Mouse (Mus musculus) fat pad, adult 2 months (tissue): ENCODE results near the gene Phka1.
"Not testable (repeated sequence)": the region's sequence is repeated elsewhere in the genome, so short reads cannot be mapped to it uniquely, and the experiment has no call there.

Source experiments
- DNase-seq: peaks from one replicate; pipeline ENCODE4 v3.0.0-alpha.2; 2011; ENCODE audit warnings: low read depth, low spot score; ENCODE audit errors: extremely low read depth

The Phka1 gene

GRCm38 (mm10) chrX:102643823-102644572 is at the start of gene Phka1:
Gene Phka1, minus strand, starts transcription at chrX:102644246.
- DNase-seq: no peak

- not testable (repeated sequence) for DNase-seq
These were observed 45.2 kb upstream of the Phka1 start for GRCm38 (mm10) chrX:102689252-102689651.

GRCm38 (mm10) chrX:102686872-102687271 is 42.8 kb upstream of the Phka1 start, which contains the start of gene Gm3880:
Gene Gm3880, minus strand, starts transcription at chrX:102686972.
- not testable (repeated sequence) for DNase-seq

- not testable (repeated sequence) for DNase-seq
These were observed 40.7 kb upstream of the Phka1 start for GRCm38 (mm10) chrX:102684706-102685105.

GRCm38 (mm10) chrX:102666641-102667040 is 22.6 kb upstream of the Phka1 start:
- DNase-seq: no peak

DNA sequence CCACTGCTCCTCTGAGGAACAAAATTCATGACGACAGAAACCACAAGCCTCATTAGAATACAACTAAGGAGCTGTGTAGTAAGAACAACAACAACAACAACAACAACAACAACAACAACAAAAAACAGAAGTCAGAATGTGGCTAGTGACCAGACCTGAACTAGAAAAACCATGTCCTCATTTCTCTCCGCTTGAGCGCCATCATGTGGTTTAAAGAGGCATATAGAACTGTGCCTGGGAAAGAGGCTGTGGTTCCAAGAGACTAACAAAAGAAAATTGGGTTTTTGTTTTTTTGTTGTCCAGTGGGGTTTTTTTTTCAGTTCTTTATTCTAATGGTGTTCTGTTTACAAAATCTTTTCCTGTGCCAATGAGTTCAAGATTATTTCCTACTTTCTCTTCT is 16.7 kb upstream of the Phka1 start:
- DNase-seq: no peak

- no peak for DNase-seq
These were observed 1.6 kb upstream of the Phka1 start for GRCm38 (mm10) chrX:102645691-102646090.

GRCm38 (mm10) chrX:102645146-102645545 is 1.1 kb upstream of the Phka1 start:
- no peak for DNase-seq

GRCm38 (mm10) chrX:102644573-102644951 is 516 bp upstream of the Phka1 start:
- no peak for DNase-seq

DNA sequence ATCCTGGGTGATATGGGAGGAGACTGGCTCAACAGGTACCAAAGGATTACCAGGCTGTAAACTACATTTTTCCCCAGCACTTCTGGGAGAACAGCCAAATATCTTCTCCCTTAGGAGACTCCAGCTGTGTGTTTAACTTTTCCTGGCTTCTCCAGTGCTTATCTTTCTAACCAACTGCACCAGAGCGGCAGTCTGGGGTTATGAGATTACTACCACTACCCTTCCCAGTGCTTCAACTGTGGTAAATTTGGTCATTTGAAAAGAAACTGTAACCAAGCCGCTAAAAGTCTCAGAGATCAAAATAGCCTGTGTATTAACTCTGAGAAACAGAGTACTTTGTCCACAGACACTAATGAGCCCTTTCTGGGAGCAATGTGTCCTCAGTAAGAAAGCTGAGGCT is 42.8 kb downstream of the Phka1 start:
- DNase-seq: peak; percentile 16

GRCm38 (mm10) chrX:102588560-102588959 is 55.5 kb downstream of the Phka1 start:
- DNase-seq: no peak

DNA sequence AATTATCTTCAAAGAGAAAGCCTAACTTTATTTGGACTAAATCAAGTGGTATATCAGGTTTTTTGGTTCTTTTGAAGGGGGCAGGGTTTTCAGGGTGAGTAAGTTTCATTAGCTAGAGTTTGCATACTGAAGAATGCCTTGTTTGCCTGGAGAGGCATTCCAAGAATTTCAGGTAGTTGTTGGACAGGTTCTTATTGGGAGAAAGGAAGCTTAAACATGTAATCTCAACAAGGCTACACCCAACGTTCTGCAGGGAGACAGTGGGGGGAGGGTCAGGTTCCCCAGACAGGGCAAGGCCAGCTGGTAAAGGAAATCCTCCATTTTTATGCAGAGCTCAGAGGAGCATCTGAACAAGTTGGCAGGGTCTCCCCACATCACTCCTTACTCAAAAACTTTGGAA is 72.9 kb downstream of the Phka1 start:
- no peak for DNase-seq

GRCm38 (mm10) chrX:102556906-102557305 is 87.1 kb downstream of the Phka1 start:
- DNase-seq: no peak

GRCm38 (mm10) chrX:102509205-102509604 is 134.8 kb downstream of the Phka1 start:
- no peak for DNase-seq

DNA sequence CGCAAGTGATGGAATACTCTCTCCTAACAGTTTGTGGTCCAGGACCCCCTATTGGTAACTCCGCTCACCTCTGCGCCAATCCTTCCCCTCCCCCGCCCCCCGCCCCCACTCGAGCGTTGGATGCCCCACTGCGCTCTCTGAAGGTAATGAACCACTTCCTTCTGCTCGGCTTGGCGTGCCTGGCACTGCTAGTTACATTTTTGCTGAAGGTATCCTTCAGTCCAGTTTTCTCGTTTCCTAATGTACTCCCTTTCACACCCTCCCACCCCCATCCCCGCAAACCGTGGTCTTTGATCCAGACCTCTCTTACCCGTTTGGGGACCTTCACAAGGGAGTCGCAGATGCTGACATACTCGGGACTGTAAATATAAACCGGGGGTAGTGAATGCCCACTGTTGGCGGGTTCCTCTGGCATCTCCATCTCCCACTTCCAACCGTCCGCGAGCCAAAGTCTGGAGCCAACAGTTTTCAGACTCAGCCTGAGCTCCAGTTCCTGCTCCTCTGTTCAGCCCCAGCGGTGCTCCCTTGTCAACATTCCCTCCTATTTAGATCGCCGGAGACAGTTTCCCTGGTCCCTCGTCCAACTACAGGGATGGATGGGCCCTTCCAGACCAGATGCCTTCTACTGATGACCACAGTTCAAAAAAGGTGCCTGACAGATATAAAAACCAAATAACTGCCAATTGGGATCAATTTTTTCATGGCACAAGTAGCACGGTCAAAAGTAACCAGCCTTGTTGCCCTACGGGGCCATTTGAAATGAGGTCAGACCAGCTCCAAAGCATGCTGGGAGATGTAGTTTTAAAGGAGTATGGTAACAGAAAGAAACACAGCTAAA is 139.2 kb downstream of the Phka1 start, which contains the start of gene Hdac8:
Gene Hdac8 (minus strand): TSS at position 716 of the 838 bp plus-strand sequence.
- no peak for DNase-seq

DNA sequence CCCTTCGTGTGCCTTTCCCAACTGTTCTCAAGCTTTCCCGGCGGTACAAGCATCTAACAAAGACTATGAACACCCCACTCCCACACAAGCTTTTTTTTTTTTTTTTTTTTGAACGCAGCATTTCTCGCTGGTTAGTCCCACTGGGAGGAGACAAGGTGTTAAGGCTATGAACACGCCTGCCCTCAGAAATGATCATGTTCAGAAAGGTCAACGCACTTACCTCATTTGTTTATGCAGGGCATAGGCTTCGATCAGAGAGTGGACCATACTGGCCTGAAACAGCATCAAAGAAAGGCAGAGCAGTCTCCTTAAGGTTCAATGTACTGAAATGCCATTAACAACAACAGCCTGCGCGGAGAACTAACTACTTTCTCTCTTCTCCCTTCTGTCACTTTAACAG is 139.9 kb downstream of the Phka1 start:
- DNase-seq: no peak

- DNase-seq: no peak
These were observed 149.9 kb downstream of the Phka1 start for GRCm38 (mm10) chrX:102493992-102494730.

GRCm38 (mm10) chrX:102485575-102485974 is 158.5 kb downstream of the Phka1 start:
- no peak for DNase-seq

DNA sequence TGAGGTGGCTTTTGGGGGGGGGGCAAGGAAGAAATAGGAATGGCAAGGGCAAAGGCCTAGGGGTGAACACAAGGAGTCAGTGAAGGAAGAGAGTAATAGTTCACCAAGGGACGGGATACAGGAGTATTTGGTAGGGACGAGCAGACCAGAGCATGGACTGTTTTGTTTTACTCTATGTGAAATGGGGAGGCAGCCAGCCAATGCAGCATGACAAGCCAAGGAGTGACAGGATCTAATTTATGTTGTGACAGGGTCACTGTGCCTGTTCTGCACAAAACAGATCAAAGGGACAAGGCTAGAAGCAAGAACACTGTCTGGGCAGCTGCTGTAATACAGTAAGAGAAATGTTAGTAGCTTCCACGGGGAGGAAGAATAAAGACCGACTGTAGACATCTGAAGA is 164.4 kb downstream of the Phka1 start:
- no peak for DNase-seq

DNA sequence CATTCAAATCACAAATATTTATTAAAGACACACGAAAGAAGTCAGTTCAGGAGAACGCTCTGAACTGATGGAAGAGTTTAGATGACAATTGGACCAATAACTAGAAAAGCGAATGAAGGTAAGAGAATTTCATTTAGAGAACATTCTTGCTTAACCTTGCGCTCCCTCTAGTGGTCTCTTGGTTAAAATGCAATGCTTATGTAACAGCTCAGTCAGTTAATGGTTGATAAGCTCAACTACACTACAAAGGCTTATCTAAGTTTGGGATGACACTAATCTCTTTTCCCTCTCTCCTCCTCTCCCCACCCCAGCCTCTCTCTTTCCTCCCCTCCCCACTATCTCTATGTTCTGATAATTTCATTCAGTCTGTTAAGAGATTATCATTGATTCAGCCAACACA is 165.1 kb downstream of the Phka1 start:
- no peak for DNase-seq

GRCm38 (mm10) chrX:102478481-102478880 is 165.6 kb downstream of the Phka1 start:
- no peak for DNase-seq
